Mouse (Mus musculus) thymus, adult 2 months (tissue): ENCODE measurements around the gene Slc1a7. TPM values are rescaled to one million over a fixed set of nuclear protein-coding genes. Genes with fewer than 3 reads are reported as not detected.

ENCODE experiments used
- DNase-seq: peaks from one replicate; pipeline ENCODE4 v3.0.0; 2021
- H3K27ac ChIP-seq: fragments of 200-500 bp; 2 replicates; pipeline ENCODE4 v1.5.1; 2012; ENCODE audit warnings: low read length, control low read depth; ENCODE audit not compliant: control insufficient read depth, insufficient read depth
- H3K27me3 ChIP-seq: fragments of 200-500 bp; 2 replicates; pipeline ENCODE4 v1.6.1; 2012; ENCODE audit warnings: mild to moderate bottlenecking, low read length, moderate library complexity, mixed read lengths; ENCODE audit not compliant: control insufficient read depth, insufficient read depth
- H3K36me3 ChIP-seq: fragments of 200-500 bp; 2 replicates; pipeline ENCODE4 v1.6.1; 2012; ENCODE audit warnings: mild to moderate bottlenecking, low read length, moderate library complexity; ENCODE audit not compliant: control insufficient read depth, insufficient read depth
- H3K4me1 ChIP-seq: fragments of 200-500 bp; replicated peaks from 2 replicates; pipeline ENCODE4 v1.6.1; 2012; ENCODE audit warnings: low read length; ENCODE audit not compliant: control insufficient read depth, insufficient read depth
- H3K4me3 ChIP-seq: fragments of 200-500 bp; 2 replicates; pipeline ENCODE4 v1.5.1; 2012; ENCODE audit warnings: mild to moderate bottlenecking, low read length, control low read depth, moderate library complexity; ENCODE audit not compliant: control insufficient read depth, insufficient read depth
- CTCF ChIP-seq: fragments of 200-500 bp; IDR thresholded peaks from 2 replicates; pipeline ENCODE4 v1.5.1; 2012; ENCODE audit warnings: mild to moderate bottlenecking, control low read depth, low read length, moderate library complexity, borderline replicate concordance; ENCODE audit not compliant: control insufficient read depth, poor library complexity, insufficient read depth; ENCODE audit errors: extremely low read depth
- POLR2A ChIP-seq: fragments of 200-500 bp; IDR thresholded peaks from 2 replicates; pipeline ENCODE4 v1.6.1; 2012; ENCODE audit warnings: mild to moderate bottlenecking, low read length, control low read depth, moderate library complexity; ENCODE audit not compliant: control insufficient read depth, poor library complexity, insufficient read depth; ENCODE audit errors: extremely low read depth
- WGBS: fragments of 180-500 bp; shearing (Covaris S2); methylation state at CpG from one replicate; pipeline ENCODE4 v1.1.7; 2018; 5-methylcytosine and 5-hydroxymethylcytosine counted together
- polyA plus RNA-seq: library from polyadenylated mRNA; depleted of rRNA; stranded (reverse); fragments of >200 nt; gene quantifications from 2 replicates; pipeline ENCODE4 v1.2.3, GENCODE M21; 2012

Slc1a7 gene
- polyA plus RNA-seq, 1 experiment = 0.18 TPM

GRCm38 (mm10) chr4:107999380-107999779 lies 31.2 kb downstream of the Slc1a7 start:
- Histone ChIP-seq H3K36me3 (no peaks in the 10 kb centered on the region), H3K4me1 (peaks cover 12% of the 10 kb centered on the region), H3K4me3 (no peak overlapping the region), H3K27ac (no peak overlapping the region), H3K27me3 (no peaks in the 10 kb centered on the region)
- 68% methylated on average over 1 of the region's 1 CpGs for WGBS
- DNase-seq = no peak
- TF ChIP-seq CTCF (no peak), POLR2A (no peak)

GRCm38 (mm10) chr4:108005328-108005727 lies 37.2 kb downstream of the Slc1a7 start:
- H3K4me3 ChIP-seq = no peak overlapping the region
- no peak overlapping the region for H3K27ac ChIP-seq
- no peak for TF ChIP-seq POLR2A
- no peak for TF ChIP-seq CTCF
- no peaks in the 10 kb centered on the region for H3K36me3 ChIP-seq
- no peaks in the 10 kb centered on the region for H3K27me3 ChIP-seq
- 90% methylated on average over 7 of the region's 7 CpGs for WGBS
- DNase-seq = no peak
- H3K4me1 ChIP-seq = no peaks in the 10 kb centered on the region

GRCm38 (mm10) chr4:108007532-108008103 lies 39.5 kb downstream of the Slc1a7 start:
- no peak for DNase-seq
- Histone ChIP-seq H3K4me3 (no peak overlapping the region), H3K36me3 (no peaks in the 10 kb centered on the region), H3K4me1 (no peaks in the 10 kb centered on the region), H3K27ac (no peak overlapping the region), H3K27me3 (no peaks in the 10 kb centered on the region)
- WGBS = 89% methylated on average over 7 of the region's 7 CpGs
- TF ChIP-seq CTCF (no peak), POLR2A (no peak)

GRCm38 (mm10) chr4:108008541-108008940 lies 40.4 kb downstream of the Slc1a7 start:
- DNase-seq = no peak
- Histone ChIP-seq H3K27me3 (no peaks in the 10 kb centered on the region), H3K36me3 (no peaks in the 10 kb centered on the region), H3K27ac (no peak overlapping the region), H3K4me1 (no peaks in the 10 kb centered on the region), H3K4me3 (no peak overlapping the region)
- TF ChIP-seq POLR2A = no peak
- TF ChIP-seq CTCF = no peak
- 80% methylated on average over 8 of the region's 8 CpGs for WGBS

GRCm38 (mm10) chr4:108014466-108014865 lies 46.3 kb downstream of the Slc1a7 start:
- Histone ChIP-seq H3K4me3 (no peak overlapping the region), H3K27ac (no peak overlapping the region), H3K27me3 (no peaks in the 10 kb centered on the region), H3K4me1 (peaks cover 20% of the 10 kb centered on the region), H3K36me3 (no peaks in the 10 kb centered on the region)
- DNase-seq = no peak
- 74% methylated on average over 2 of the region's 2 CpGs for WGBS
- TF ChIP-seq CTCF (no peak), POLR2A (no peak)

GRCm38 (mm10) chr4:108015067-108015765 lies 47.1 kb downstream of the Slc1a7 start:
- peak; percentile 17 for DNase-seq
- Histone ChIP-seq H3K4me1 (peaks cover 20% of the 10 kb centered on the region), H3K4me3 (no peak overlapping the region), H3K27ac (no peak overlapping the region), H3K27me3 (no peaks in the 10 kb centered on the region), H3K36me3 (no peaks in the 10 kb centered on the region)
- no peak for TF ChIP-seq POLR2A
- no peak for TF ChIP-seq CTCF
- WGBS = 67% methylated on average over 14 of the region's 14 CpGs

- H3K4me1 ChIP-seq = peaks cover 20% of the 10 kb centered on the region
- no peak overlapping the region for H3K4me3 ChIP-seq
- H3K27ac ChIP-seq = no peak overlapping the region
- WGBS = 96% methylated on average over 3 of the region's 3 CpGs
- no peaks in the 10 kb centered on the region for H3K27me3 ChIP-seq
- H3K36me3 ChIP-seq = no peaks in the 10 kb centered on the region
- DNase-seq = no peak
- TF ChIP-seq CTCF = no peak
- no peak for TF ChIP-seq POLR2A
Observed at GRCm38 (mm10) chr4:108016321-108016720, 48.2 kb downstream of the Slc1a7 start.
